Mouse (Mus musculus) megakaryocyte-erythroid progenitor cell, adult 5-6 weeks (primary cell): ENCODE measurements around the gene Gnaq. TPM values are rescaled to one million over a fixed set of nuclear protein-coding genes. Genes with fewer than 3 reads are reported as not detected.

Experiments used
- ATAC-seq: replicated peaks from 2 replicates; pipeline ENCODE4 v1.8.0; 2016; ENCODE audit warnings: mild to moderate bottlenecking, inconsistent platforms; ENCODE audit not compliant: severe bottlenecking, poor library complexity, low FRiP score, low TSS enrichment
- total RNA-seq, 2 experiments: library from RNA; stranded (forward) in 1 of 2; stranded (reverse) in 1 of 2; fragments of 200-1000, 215-1000 nt in 1 of 2; fragments of >200 nt in 1 of 2; fragmentation: Nextera tagmentation in 1 of 2; gene quantifications; 2 replicates each; pipeline ENCODE4 v1.2.3; 2014 to 2017

The Gnaq gene
- total RNA-seq, 2 experiments from 2014 or later: 6.2 to 20.8 TPM

- no peak for ATAC-seq
Measured at GRCm38 (mm10) chr19:16339954-16340586, 207.4 kb downstream of the Gnaq start.

GRCm38 (mm10) chr19:16342702-16343101 is 210.1 kb downstream of the Gnaq start:
- ATAC-seq: no peak

GRCm38 (mm10) chr19:16345516-16345915 is 212.9 kb downstream of the Gnaq start:
- no peak for ATAC-seq

GRCm38 (mm10) chr19:16347037-16347436 is 214.4 kb downstream of the Gnaq start:
- no peak for ATAC-seq

GRCm38 (mm10) chr19:16353701-16354136 is 221.1 kb downstream of the Gnaq start:
- ATAC-seq: no peak

GRCm38 (mm10) chr19:16358148-16358547 is 225.5 kb downstream of the Gnaq start:
- ATAC-seq: peak; percentile 81

GRCm38 (mm10) chr19:16358905-16359304 is 226.3 kb downstream of the Gnaq start:
- ATAC-seq: peak; percentile 73

- peak; percentile 2; the same call in 1 of the 2 replicates for ATAC-seq
Measured at GRCm38 (mm10) chr19:16366465-16367063, 233.9 kb downstream of the Gnaq start.

- ATAC-seq: no peak
Measured at GRCm38 (mm10) chr19:16367218-16367617, 234.6 kb downstream of the Gnaq start.

GRCm38 (mm10) chr19:16371680-16372079 is 239.0 kb downstream of the Gnaq start:
- ATAC-seq: no peak

- no peak for ATAC-seq
Measured at GRCm38 (mm10) chr19:16372752-16373486, 240.3 kb downstream of the Gnaq start.

- ATAC-seq: no peak
Measured at GRCm38 (mm10) chr19:16375881-16376280, 243.2 kb downstream of the Gnaq start.

GRCm38 (mm10) chr19:16378565-16378964 is 245.9 kb downstream of the Gnaq start:
- no peak for ATAC-seq

GRCm38 (mm10) chr19:16379687-16380086 is 247.1 kb downstream of the Gnaq start:
- ATAC-seq: no peak

GRCm38 (mm10) chr19:16382392-16382791 is 249.8 kb downstream of the Gnaq start:
- ATAC-seq: no peak

GRCm38 (mm10) chr19:16383127-16383526 is 250.5 kb downstream of the Gnaq start:
- ATAC-seq: peak; percentile 60; the same call in 1 of the 2 replicates

GRCm38 (mm10) chr19:16384094-16384493 is 251.5 kb downstream of the Gnaq start:
- ATAC-seq: no peak

GRCm38 (mm10) chr19:16384957-16385356 is 252.3 kb downstream of the Gnaq start:
- no peak for ATAC-seq

- no peak for ATAC-seq
Measured at GRCm38 (mm10) chr19:16386514-16386913, 253.9 kb downstream of the Gnaq start.

- peak; percentile 71; the same call in 1 of the 2 replicates for ATAC-seq
Measured at GRCm38 (mm10) chr19:16390192-16390795, 257.7 kb downstream of the Gnaq start.
